ENCODE assay signal across 14 mouse cellular contexts in genomic region chr2:122337291-122337690, GRCm38 (mm10). TPM values are rescaled to one million over a fixed set of nuclear protein-coding genes. Genes with fewer than 3 reads are reported as not detected.
DNase-seq lines count a peak whose midpoint lies in the region; ATAC-seq and TF ChIP-seq lines count a peak whose summit lies in the region.
"Had no signal": no experiment of that assay in that cellular context is flagged by ENCODE, and none has a peak within 500 bp of the region (broad histone marks: within the 10 kb centered on the region; RNA-seq: fewer than 3 reads in every experiment).

No protein-coding gene starts in this region.

- H3K36me3 ChIP-seq in E14TG2a.4 (ENCODE audit: insufficient read depth, low read length), result no peaks in the 10 kb centered on the region
- no peaks in the 10 kb centered on the region for H3K36me3 ChIP-seq in forebrain, embryonic 15.5 days
- H3K36me3 ChIP-seq in limb, embryonic 14.5 days (ENCODE audit: control insufficient read depth, insufficient read depth, low read length), result no peaks in the 10 kb centered on the region

- peaks cover 72% of the 10 kb centered on the region for H3K4me1 ChIP-seq in E14TG2a.4 (replicated peaks; ENCODE audit: low read depth, low read length)
- H3K4me1 ChIP-seq in forebrain, embryonic 15.5 days, result no peaks in the 10 kb centered on the region
- H3K4me1 ChIP-seq in limb, embryonic 14.5 days (ENCODE audit: control insufficient read depth, insufficient read depth, low read length), result no peaks in the 10 kb centered on the region

- no peak overlapping the region for H3K27ac ChIP-seq in forebrain, embryonic 15.5 days (replicated peaks)
- H3K27ac ChIP-seq in limb, embryonic 14.5 days (replicated peaks; ENCODE audit: low read depth, low read length), result no peak overlapping the region
- H3K27ac ChIP-seq: stomach, postnatal 0 days had no signal

- no peak for TF ChIP-seq POLR2A in limb, embryonic 14.5 days (IDR thresholded peaks at IDR 0.05; ENCODE audit: borderline replicate concordance, extremely low read depth, insufficient read depth, insufficient read length)

- no peak overlapping the region for H3K9ac ChIP-seq in forebrain, embryonic 15.5 days (replicated peaks)
- no peak overlapping the region for H3K9ac ChIP-seq in limb, embryonic 14.5 days (ENCODE audit: low read depth, low read length, severe bottlenecking)

- peak overlapping the region; percentile 32 for H3K4me3 ChIP-seq in E14TG2a.4 (replicated peaks; ENCODE audit: low read length)
- H3K4me3 ChIP-seq in forebrain, embryonic 15.5 days, result peak overlapping the region; percentile 14
- H3K4me3 ChIP-seq in limb, embryonic 14.5 days (replicated peaks; ENCODE audit: low read length), result peak overlapping the region; percentile 10; the same call in 1 of the 2 replicates

- 61% methylated on average over 21 of the region's 21 CpGs for WGBS in forebrain, embryonic 15.5 days
- 62% methylated on average over 21 of the region's 21 CpGs for WGBS in limb, embryonic 14.5 days

- H3K27me3 ChIP-seq in E14TG2a.4 (ENCODE audit: insufficient read depth, low read length), result peaks cover 44% of the 10 kb centered on the region
- H3K27me3 ChIP-seq in forebrain, embryonic 15.5 days, result no peaks in the 10 kb centered on the region
- no peaks in the 10 kb centered on the region for H3K27me3 ChIP-seq in limb, embryonic 14.5 days (ENCODE audit: control insufficient read depth, insufficient read depth, low read length)
- H3K27me3 ChIP-seq: Patski had no signal

- peak overlapping the region; percentile 26 for H3K4me2 ChIP-seq in forebrain, embryonic 15.5 days (replicated peaks)
- peak overlapping the region; percentile 26 for H3K4me2 ChIP-seq in limb, embryonic 14.5 days (replicated peaks; ENCODE audit: low read depth, low read length, severe bottlenecking)

- ATAC-seq in forebrain, embryonic 15.5 days (replicated peaks), result 0 out of 2 replicates have a peak, but pooled peaks have one; percentile 29
- ATAC-seq in limb, embryonic 14.5 days (ENCODE audit: low FRiP score, low read depth), result no peak
- no peak for ATAC-seq in megakaryocyte, adult 5-6 weeks (ENCODE audit: poor library complexity, severe bottlenecking)
- ATAC-seq: Patski had no signal

- no peaks in the 10 kb centered on the region for H3K9me3 ChIP-seq in E14TG2a.4 (ENCODE audit: low read length)
- H3K9me3 ChIP-seq in forebrain, embryonic 15.5 days, result no peaks in the 10 kb centered on the region
- no peaks in the 10 kb centered on the region for H3K9me3 ChIP-seq in limb, embryonic 14.5 days (ENCODE audit: control insufficient read depth, low read length)

- no peak for TF ChIP-seq CTCF in E14TG2a.4 (conservative IDR thresholded peaks at IDR 0.05; ENCODE audit: low read length)

- peak; percentile 9 for DNase-seq in embryo, embryonic 10.5 days (ENCODE audit: low spot score)
- DNase-seq in embryo, embryonic 10 days (ENCODE audit: low spot score), result no peak
- no peak for DNase-seq in limb, embryonic 14.5 days (ENCODE audit: low spot score)
- DNase-seq in cerebellum, postnatal 10 days, result no peak
- no peak for DNase-seq in right cerebral cortex, postnatal 10 days (ENCODE audit: low spot score in 2 of 2)
- DNase-seq: embryo, embryonic 11 days had no signal

RNA-seq across cellular contexts. Expression of gene Duox1, which starts 21.8 kb away (rescaled TPM):
- 0.04 and 0.06 TPM in 2 replicates for polyA plus RNA-seq in forebrain, embryonic 15.5 days (2015; fragmentation: Nextera tagmentation; extraction: Ambion mirVana)
- polyA plus RNA-seq in limb, embryonic 14.5 days (2012; rRNA removed), result 1.2 and 1.5 TPM in 2 replicates
- polyA plus RNA-seq in limb, embryonic 14.5 days (2014; fragmentation: Nextera tagmentation; extraction: Ambion mirVana), result 1.2 and 1.6 TPM in 2 replicates
- not detected in 2 replicates for total RNA-seq in megakaryocyte, adult 5-6 weeks (2015)
- total RNA-seq in megakaryocyte, adult 5-6 weeks (2017), result not detected in 2 replicates
- total RNA-seq: layer of hippocampus, postnatal 14 days had no signal
- polyA plus RNA-seq: liver, embryonic 16.5 days had no signal

RNA-seq across cellular contexts. Expression of gene Duoxa1, which starts 23.8 kb away (rescaled TPM):
- not detected in 2 replicates for polyA plus RNA-seq in forebrain, embryonic 15.5 days (2015; fragmentation: Nextera tagmentation; extraction: Ambion mirVana)
- 6.9 and 9.1 TPM in 2 replicates for polyA plus RNA-seq in limb, embryonic 14.5 days (2012; rRNA removed)
- polyA plus RNA-seq in limb, embryonic 14.5 days (2014; fragmentation: Nextera tagmentation; extraction: Ambion mirVana), result 7.9 and 10.3 TPM in 2 replicates
- total RNA-seq in megakaryocyte, adult 5-6 weeks (2015), result not detected in 2 replicates
- not detected in 2 replicates for total RNA-seq in megakaryocyte, adult 5-6 weeks (2017)
- total RNA-seq: layer of hippocampus, postnatal 14 days had no signal
- polyA plus RNA-seq: liver, embryonic 16.5 days had no signal

RNA-seq across cellular contexts. Expression of gene Shf, which starts 31.7 kb away (rescaled TPM):
- 10.3 and 11.0 TPM in 2 replicates for polyA plus RNA-seq in forebrain, embryonic 15.5 days (2015; fragmentation: Nextera tagmentation; extraction: Ambion mirVana)
- 34.1 and 34.2 TPM in 2 replicates for polyA plus RNA-seq in limb, embryonic 14.5 days (2012; rRNA removed)
- polyA plus RNA-seq in limb, embryonic 14.5 days (2014; fragmentation: Nextera tagmentation; extraction: Ambion mirVana), result 6.5 and 7.8 TPM in 2 replicates
- total RNA-seq in megakaryocyte, adult 5-6 weeks (2015), result 0.31 and 2.1 TPM in 2 replicates
- 0.81 and 1.5 TPM in 2 replicates for total RNA-seq in megakaryocyte, adult 5-6 weeks (2017)

RNA-seq across cellular contexts. Expression of gene Duoxa2, which starts 38.6 kb away (rescaled TPM):
- polyA plus RNA-seq in forebrain, embryonic 15.5 days (2015; fragmentation: Nextera tagmentation; extraction: Ambion mirVana), result 0.13 TPM in 1 of 2 replicates, not detected in the other
- polyA plus RNA-seq in limb, embryonic 14.5 days (2012; rRNA removed), result 0.41 and 0.61 TPM in 2 replicates
- 0.18 and 0.72 TPM in 2 replicates for polyA plus RNA-seq in limb, embryonic 14.5 days (2014; fragmentation: Nextera tagmentation; extraction: Ambion mirVana)
- total RNA-seq in megakaryocyte, adult 5-6 weeks (2015), result not detected in 2 replicates
- not detected in 2 replicates for total RNA-seq in megakaryocyte, adult 5-6 weeks (2017)
- total RNA-seq: gastrocnemius, adult 8-10 months; layer of hippocampus, postnatal 14 days had no signal
- polyA plus RNA-seq: liver, embryonic 16.5 days; Patski had no signal

RNA-seq across cellular contexts. Expression of gene Duox2, which starts 39.0 kb away (rescaled TPM):
- polyA plus RNA-seq in forebrain, embryonic 15.5 days (2015; fragmentation: Nextera tagmentation; extraction: Ambion mirVana), result 0.03 TPM in 1 of 2 replicates, not detected in the other
- polyA plus RNA-seq in limb, embryonic 14.5 days (2012; rRNA removed), result 0.16 and 0.27 TPM in 2 replicates
- polyA plus RNA-seq in limb, embryonic 14.5 days (2014; fragmentation: Nextera tagmentation; extraction: Ambion mirVana), result 0.08 and 0.54 TPM in 2 replicates
- not detected in 2 replicates for total RNA-seq in megakaryocyte, adult 5-6 weeks (2015)
- not detected in 2 replicates for total RNA-seq in megakaryocyte, adult 5-6 weeks (2017)
- polyA plus RNA-seq: liver, embryonic 16.5 days had no signal
